Mouse (Mus musculus): ENCODE measurements around the gene Sh2d3c. TPM values are rescaled to one million over a fixed set of nuclear protein-coding genes. Genes with fewer than 3 reads are reported as not detected.

Sh2d3c gene
- polyA plus RNA-seq (2015; fragmentation: Nextera tagmentation; extraction: Ambion mirVana): 32.4 and 33.6 TPM in 2 replicates

GRCm38 (mm10) chr2:32720681-32721229 is at the start of gene Sh2d3c:
Gene Sh2d3c, plus strand, starts transcription at chr2:32721055.
- H3K27ac ChIP-seq (ENCODE audit: low read length): peak within 1 kb of the TSS; percentile 31
- H3K27me3 ChIP-seq (ENCODE audit: control insufficient read depth, insufficient read depth, low read length): no peaks in the 10 kb centered on the region
- 30% methylated on average over 8 of the region's 8 CpGs for WGBS
- peak within 1 kb of the TSS; percentile 54 for H3K9ac ChIP-seq (ENCODE audit: low read length)
- no peaks in the 10 kb centered on the region for H3K36me3 ChIP-seq (ENCODE audit: control insufficient read depth, insufficient read depth)
- ATAC-seq (replicated peaks; ENCODE audit: extremely low read depth, insufficient read depth, low FRiP score): peak; percentile 38
- H3K4me1 ChIP-seq (ENCODE audit: control insufficient read depth, insufficient read depth, low read length): peaks cover 11% of the 10 kb centered on the region
- H3K9me3 ChIP-seq (replicated peaks; ENCODE audit: control insufficient read depth, low read length): no peaks in the 10 kb centered on the region
- peak within 1 kb of the TSS; percentile 40 for H3K4me3 ChIP-seq (ENCODE audit: low read length)
- peak within 1 kb of the TSS; percentile 49 for H3K4me2 ChIP-seq (ENCODE audit: low read depth, low read length)

- Histone ChIP-seq H3K9ac (ENCODE audit: low read length) (no peak overlapping the region), H3K4me2 (ENCODE audit: low read depth, low read length) (no peak overlapping the region), H3K27ac (ENCODE audit: low read length) (no peak overlapping the region), H3K36me3 (ENCODE audit: control insufficient read depth, insufficient read depth) (peaks cover 35% of the 10 kb centered on the region), H3K4me3 (ENCODE audit: low read length) (no peak overlapping the region), H3K4me1 (ENCODE audit: control insufficient read depth, insufficient read depth, low read length) (peaks cover 5% of the 10 kb centered on the region; the same call in 1 of the 2 replicates), H3K27me3 (ENCODE audit: control insufficient read depth, insufficient read depth, low read length) (no peaks in the 10 kb centered on the region), H3K9me3 (replicated peaks; ENCODE audit: control insufficient read depth, low read length) (no peaks in the 10 kb centered on the region)
- 79% methylated on average over 9 of the region's 9 CpGs for WGBS
- ATAC-seq (replicated peaks; ENCODE audit: extremely low read depth, insufficient read depth, low FRiP score): no peak
Measured at GRCm38 (mm10) chr2:32671147-32671546, 49.7 kb upstream of the Sh2d3c start.

GRCm38 (mm10) chr2:32671907-32672595 is 48.8 kb upstream of the Sh2d3c start:
- no peak overlapping the region for H3K9ac ChIP-seq (ENCODE audit: low read length)
- peaks cover 40% of the 10 kb centered on the region for H3K36me3 ChIP-seq (ENCODE audit: control insufficient read depth, insufficient read depth)
- H3K9me3 ChIP-seq (replicated peaks; ENCODE audit: control insufficient read depth, low read length): peaks cover 2% of the 10 kb centered on the region; the same call in 1 of the 2 replicates
- no peak overlapping the region for H3K27ac ChIP-seq (ENCODE audit: low read length)
- ATAC-seq (replicated peaks; ENCODE audit: extremely low read depth, insufficient read depth, low FRiP score): no peak
- H3K4me3 ChIP-seq (ENCODE audit: low read length): no peak overlapping the region
- no peak overlapping the region for H3K4me2 ChIP-seq (ENCODE audit: low read depth, low read length)
- H3K4me1 ChIP-seq (ENCODE audit: control insufficient read depth, insufficient read depth, low read length): peaks cover 5% of the 10 kb centered on the region; the same call in 1 of the 2 replicates
- WGBS: 63% methylated on average over 9 of the region's 9 CpGs
- no peaks in the 10 kb centered on the region for H3K27me3 ChIP-seq (ENCODE audit: control insufficient read depth, insufficient read depth, low read length)

- Histone ChIP-seq H3K9ac (ENCODE audit: low read length) (no peak overlapping the region), H3K9me3 (replicated peaks; ENCODE audit: control insufficient read depth, low read length) (peaks cover 2% of the 10 kb centered on the region; the same call in 1 of the 2 replicates), H3K4me2 (ENCODE audit: low read depth, low read length) (no peak overlapping the region), H3K4me1 (ENCODE audit: control insufficient read depth, insufficient read depth, low read length) (0 out of 2 replicates have a peak, but pooled peaks cover 2% of the 10 kb centered on the region), H3K27ac (ENCODE audit: low read length) (no peak overlapping the region), H3K27me3 (ENCODE audit: control insufficient read depth, insufficient read depth, low read length) (no peaks in the 10 kb centered on the region), H3K36me3 (ENCODE audit: control insufficient read depth, insufficient read depth) (peaks cover 44% of the 10 kb centered on the region), H3K4me3 (ENCODE audit: low read length) (no peak overlapping the region)
- ATAC-seq (replicated peaks; ENCODE audit: extremely low read depth, insufficient read depth, low FRiP score): no peak
- 70% methylated on average over 16 of the region's 16 CpGs for WGBS
Measured at GRCm38 (mm10) chr2:32673176-32673917, 47.5 kb upstream of the Sh2d3c start.

- 94% methylated on average over 3 of the region's 3 CpGs for WGBS
- Histone ChIP-seq H3K36me3 (ENCODE audit: control insufficient read depth, insufficient read depth) (peaks cover 42% of the 10 kb centered on the region), H3K27ac (ENCODE audit: low read length) (no peak overlapping the region), H3K9ac (ENCODE audit: low read length) (no peak overlapping the region), H3K27me3 (ENCODE audit: control insufficient read depth, insufficient read depth, low read length) (no peaks in the 10 kb centered on the region), H3K4me1 (ENCODE audit: control insufficient read depth, insufficient read depth, low read length) (peaks cover 12% of the 10 kb centered on the region), H3K4me3 (ENCODE audit: low read length) (no peak overlapping the region), H3K4me2 (ENCODE audit: low read depth, low read length) (no peak overlapping the region), H3K9me3 (replicated peaks; ENCODE audit: control insufficient read depth, low read length) (peaks cover 2% of the 10 kb centered on the region; the same call in 1 of the 2 replicates)
- ATAC-seq (replicated peaks; ENCODE audit: extremely low read depth, insufficient read depth, low FRiP score): no peak
Measured at GRCm38 (mm10) chr2:32676821-32677220, 44.0 kb upstream of the Sh2d3c start.

GRCm38 (mm10) chr2:32677683-32678082 is 43.2 kb upstream of the Sh2d3c start:
- no peaks in the 10 kb centered on the region for H3K27me3 ChIP-seq (ENCODE audit: control insufficient read depth, insufficient read depth, low read length)
- H3K4me2 ChIP-seq (ENCODE audit: low read depth, low read length): no peak overlapping the region
- peaks cover 2% of the 10 kb centered on the region; the same call in 1 of the 2 replicates for H3K9me3 ChIP-seq (replicated peaks; ENCODE audit: control insufficient read depth, low read length)
- H3K9ac ChIP-seq (ENCODE audit: low read length): no peak overlapping the region
- peaks cover 38% of the 10 kb centered on the region for H3K36me3 ChIP-seq (ENCODE audit: control insufficient read depth, insufficient read depth)
- peaks cover 12% of the 10 kb centered on the region for H3K4me1 ChIP-seq (ENCODE audit: control insufficient read depth, insufficient read depth, low read length)
- no peak overlapping the region for H3K4me3 ChIP-seq (ENCODE audit: low read length)
- H3K27ac ChIP-seq (ENCODE audit: low read length): no peak overlapping the region
- 86% methylated on average over 7 of the region's 7 CpGs for WGBS
- ATAC-seq (replicated peaks; ENCODE audit: extremely low read depth, insufficient read depth, low FRiP score): no peak

- Histone ChIP-seq H3K36me3 (ENCODE audit: control insufficient read depth, insufficient read depth) (peaks cover 40% of the 10 kb centered on the region), H3K4me2 (ENCODE audit: low read depth, low read length) (no peak overlapping the region), H3K9me3 (replicated peaks; ENCODE audit: control insufficient read depth, low read length) (peaks cover 2% of the 10 kb centered on the region; the same call in 1 of the 2 replicates), H3K4me1 (ENCODE audit: control insufficient read depth, insufficient read depth, low read length) (peaks cover 10% of the 10 kb centered on the region), H3K4me3 (ENCODE audit: low read length) (no peak overlapping the region), H3K9ac (ENCODE audit: low read length) (peak overlapping the region; percentile 43; the same call in 1 of the 2 replicates), H3K27ac (ENCODE audit: low read length) (peak overlapping the region; percentile 45; the same call in 1 of the 2 replicates), H3K27me3 (ENCODE audit: control insufficient read depth, insufficient read depth, low read length) (no peaks in the 10 kb centered on the region)
- peak; percentile 43; the same call in 1 of the 2 replicates for ATAC-seq (replicated peaks; ENCODE audit: extremely low read depth, insufficient read depth, low FRiP score)
- WGBS: 31% methylated on average over 7 of the region's 7 CpGs
Measured at GRCm38 (mm10) chr2:32680051-32680451, 40.8 kb upstream of the Sh2d3c start.

- H3K4me1 ChIP-seq (ENCODE audit: control insufficient read depth, insufficient read depth, low read length): peaks cover 10% of the 10 kb centered on the region
- 84% methylated on average over 19 of the region's 19 CpGs for WGBS
- H3K4me3 ChIP-seq (ENCODE audit: low read length): no peak overlapping the region
- no peaks in the 10 kb centered on the region for H3K27me3 ChIP-seq (ENCODE audit: control insufficient read depth, insufficient read depth, low read length)
- no peak overlapping the region for H3K27ac ChIP-seq (ENCODE audit: low read length)
- no peak overlapping the region for H3K4me2 ChIP-seq (ENCODE audit: low read depth, low read length)
- no peak for ATAC-seq (replicated peaks; ENCODE audit: extremely low read depth, insufficient read depth, low FRiP score)
- H3K9me3 ChIP-seq (replicated peaks; ENCODE audit: control insufficient read depth, low read length): peaks cover 2% of the 10 kb centered on the region; the same call in 1 of the 2 replicates
- no peak overlapping the region for H3K9ac ChIP-seq (ENCODE audit: low read length)
- H3K36me3 ChIP-seq (ENCODE audit: control insufficient read depth, insufficient read depth): peaks cover 31% of the 10 kb centered on the region
Measured at GRCm38 (mm10) chr2:32680961-32681650, 39.7 kb upstream of the Sh2d3c start.

Measured in heart, embryonic 16.5 days (tissue).